Mouse (Mus musculus) intestine, embryonic 16.5 days (tissue): ENCODE data around the gene Gm21693. TPM values are rescaled to one million over a fixed set of nuclear protein-coding genes. Genes with fewer than 3 reads are reported as not detected.
"Not testable (repeated sequence)": the region's sequence is repeated elsewhere in the genome, so short reads cannot be mapped to it uniquely, and the experiment has no call there.

ENCODE experiments used
- ATAC-seq: fragments of 200-750 bp; cut with Nextera tagmentation; 2 replicates; pipeline ENCODE4 v1.8.0; 2017; ENCODE audit warnings: moderate TSS enrichment, moderate library complexity
- H3K27ac ChIP-seq: fragments of 300-500 bp; sonication (generic); 2 replicates; pipeline ENCODE4 v1.5.1; 2014; ENCODE audit warnings: mild to moderate bottlenecking, low read length
- H3K27me3 ChIP-seq: fragments of 300-500 bp; sonication (generic); replicated peaks from 2 replicates; pipeline ENCODE4 v1.6.1; 2014; ENCODE audit warnings: low read length, control low read depth, mixed read lengths; ENCODE audit not compliant: control insufficient read depth, insufficient read depth
- H3K36me3 ChIP-seq: fragments of 300-500 bp; sonication (generic); 2 replicates; pipeline ENCODE4 v1.6.1; 2014; ENCODE audit warnings: low read length, control low read depth; ENCODE audit not compliant: control insufficient read depth, insufficient read depth
- H3K4me1 ChIP-seq: fragments of 300-500 bp; sonication (generic); 2 replicates; pipeline ENCODE4 v1.6.1; 2014; ENCODE audit warnings: low read length, control low read depth, mixed read lengths; ENCODE audit not compliant: control insufficient read depth, insufficient read depth
- H3K4me2 ChIP-seq: fragments of 300-500 bp; sonication (generic); 2 replicates; pipeline ENCODE4 v1.6.1; 2014; ENCODE audit warnings: low read depth, low read length, control low read depth
- H3K4me3 ChIP-seq: fragments of 300-500 bp; sonication (generic); 2 replicates; pipeline ENCODE4 v1.5.1; 2014; ENCODE audit warnings: mild to moderate bottlenecking, low read length
- H3K9ac ChIP-seq: fragments of 300-500 bp; sonication (generic); 2 replicates; pipeline ENCODE4 v1.6.1; 2014; ENCODE audit warnings: low read depth, low read length
- H3K9me3 ChIP-seq: fragments of 300-500 bp; sonication (generic); 2 replicates; pipeline ENCODE4 v1.6.1; 2016; ENCODE audit warnings: low read length, control low read depth; ENCODE audit not compliant: control insufficient read depth
- WGBS: fragments of 180-500 bp; shearing (Covaris S2); extraction: QIAGEN DNeasy Blood & Tissue Kit; methylation state at CpG from one replicate; pipeline ENCODE4 v1.1.7; 2014; 5-methylcytosine and 5-hydroxymethylcytosine counted together
- polyA plus RNA-seq: library from polyadenylated mRNA; unstranded; fragments of >200 nt; fragmentation: Nextera tagmentation; extraction: Ambion mirVana; gene quantifications from 2 replicates; pipeline ENCODE4 v1.2.1, GENCODE M21; 2015

Gm21693 gene
- not detected in 2 replicates for polyA plus RNA-seq

- not testable (repeated sequence) for H3K9me3 ChIP-seq, H3K27ac ChIP-seq, H3K4me3 ChIP-seq, H3K4me2 ChIP-seq, H3K36me3 ChIP-seq, ATAC-seq, H3K9ac ChIP-seq, H3K27me3 ChIP-seq, H3K4me1 ChIP-seq
- whole genome bisulfite sequencing: no CpG with 5 or more reads among the region's 9 CpGs
Measured at GRCm38 (mm10) chrY:3345229-3345628, at the start of gene Gm21693. TSS of gene Gm21693 (minus strand) at chrY:3345329.

- not testable (repeated sequence) for H3K9ac ChIP-seq, H3K4me2 ChIP-seq, ATAC-seq, H3K9me3 ChIP-seq, H3K27ac ChIP-seq, H3K4me1 ChIP-seq, H3K4me3 ChIP-seq, H3K36me3 ChIP-seq, H3K27me3 ChIP-seq
- no CpG with 5 or more reads among the region's 11 CpGs for WGBS
Measured at GRCm38 (mm10) chrY:3340661-3341060, 4.5 kb downstream of the Gm21693 start.

DNA sequence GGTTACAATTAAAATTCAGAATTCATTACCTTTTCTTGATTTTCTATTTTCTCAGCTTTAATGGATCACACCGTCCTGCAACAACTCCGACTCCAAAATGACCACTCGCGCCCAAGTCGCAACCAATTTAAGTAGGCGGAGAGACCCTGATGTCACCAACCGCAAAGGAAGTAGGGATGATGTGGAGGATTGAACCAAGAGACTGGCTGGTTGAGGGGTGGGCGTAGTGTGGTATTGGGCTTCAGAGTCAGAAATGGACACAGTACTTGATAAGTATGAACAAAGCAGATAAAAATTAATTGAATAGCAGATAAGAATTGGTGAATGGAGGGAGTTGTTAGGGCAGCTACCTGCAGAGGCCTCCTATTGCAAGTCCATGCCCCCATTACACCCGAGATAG lies 38.8 kb downstream of the Gm21693 start, which contains the start of gene Gm21677:
Gene Gm21677 (minus strand): TSS at position 101 of the 400 bp plus-strand sequence.
- no CpG with 5 or more reads among the region's 9 CpGs for WGBS
- not testable (repeated sequence) for H3K9ac ChIP-seq, H3K4me2 ChIP-seq, H3K4me3 ChIP-seq, ATAC-seq, H3K4me1 ChIP-seq, H3K27ac ChIP-seq, H3K9me3 ChIP-seq, H3K27me3 ChIP-seq, H3K36me3 ChIP-seq

Other genes with a start within 250 kb of the Gm21693 start
- gene Gm21677, start 38.9 kb downstream of the Gm21693 start, polyA plus RNA-seq: not detected in 2 replicates
- not detected in 2 replicates for gene Gm21704, start 64.8 kb upstream of the Gm21693 start, polyA plus RNA-seq
- not detected in 2 replicates for gene Gm21708, start 64.8 kb upstream of the Gm21693 start, polyA plus RNA-seq